Mouse (Mus musculus) bone marrow, adult 2 months (tissue): ENCODE data around the gene Larp4.
"Not testable (repeated sequence)": the region's sequence is repeated elsewhere in the genome, so short reads cannot be mapped to it uniquely, and the experiment has no call there.

Experiments
- CTCF ChIP-seq: fragments of 200-500 bp; IDR thresholded peaks from 2 replicates; pipeline ENCODE4 v1.5.1; 2011; ENCODE audit warnings: low read length, control low read depth; ENCODE audit not compliant: control insufficient read depth, insufficient read depth
- POLR2A ChIP-seq: fragments of 200-500 bp; IDR thresholded peaks from 2 replicates; pipeline ENCODE4 v1.6.1; 2011; ENCODE audit warnings: low read depth, mild to moderate bottlenecking, control low read depth, low read length, borderline replicate concordance; ENCODE audit not compliant: control insufficient read depth

DNA sequence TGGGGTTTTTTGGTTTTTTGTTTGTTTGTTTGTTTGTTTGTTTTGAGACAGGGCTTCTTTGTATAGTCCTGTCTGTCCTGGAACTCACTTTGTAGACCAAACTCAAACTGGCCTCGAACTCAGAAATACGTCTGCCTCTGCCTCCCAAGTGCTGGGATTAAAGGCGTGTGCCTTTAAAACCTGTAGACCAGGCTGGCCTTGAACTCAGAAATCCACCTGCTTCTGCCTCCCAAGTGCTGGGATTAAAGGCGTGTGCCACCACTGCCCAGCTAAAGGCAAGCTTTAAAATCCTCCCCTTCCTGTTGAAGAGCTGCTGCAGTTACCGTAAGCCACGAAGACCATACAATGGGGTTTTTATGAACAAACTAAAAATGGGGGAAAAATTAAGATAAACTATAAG, at the start of gene Larp4:
- not testable (repeated sequence) for TF ChIP-seq CTCF, POLR2A
